Mouse (Mus musculus): ENCODE measurements at regions not wholly inside any gene's neighbourhood (a gene's known extent, or its start where the extent isn't known, plus 50 kb on each side); places are given as distances from the start of the nearest gene placed in this dataset.

GRCm38 (mm10) chr16:74873756-74874155, 462.1 kb upstream of the Robo2 start:
- H3K36me3 ChIP-seq (ENCODE audit: insufficient read depth, low read length) = no peaks in the 10 kb centered on the region
- H3K27ac ChIP-seq (ENCODE audit: low read depth, low read length) = no peak overlapping the region; the same call in 1 of the 2 replicates
- H3K4me3 ChIP-seq (ENCODE audit: low read depth, low read length) = no peak overlapping the region
- DNase-seq (ENCODE audit: low spot score) = no peak
- H3K4me2 ChIP-seq (ENCODE audit: low read depth, low read length, poor library complexity, severe bottlenecking) = no peak overlapping the region
- H3K9ac ChIP-seq (replicated peaks; ENCODE audit: low read length, poor library complexity, severe bottlenecking) = no peak overlapping the region
- H3K4me1 ChIP-seq (ENCODE audit: insufficient read depth, low read length) = peaks cover 2% of the 10 kb centered on the region; the same call in 1 of the 2 replicates
- TF ChIP-seq CTCF (IDR thresholded peaks at IDR 0.05) = no peak
- no peaks in the 10 kb centered on the region for H3K27me3 ChIP-seq (ENCODE audit: insufficient read depth, low read length)
- no peaks in the 10 kb centered on the region for H3K9me3 ChIP-seq (ENCODE audit: low read length)
- no peak for ATAC-seq (ENCODE audit: low FRiP score)

- WGBS = 19% methylated on average over 2 of the region's 2 CpGs
- TF ChIP-seq CTCF (IDR thresholded peaks at IDR 0.05) = peak; percentile 87
- no peak for ATAC-seq (ENCODE audit: low FRiP score)
Measured at GRCm38 (mm10) chr16:74857752-74858151, 446.1 kb upstream of the Robo2 start.

GRCm38 (mm10) chr16:74840006-74840405, 428.4 kb upstream of the Robo2 start:
- Histone ChIP-seq H3K4me3 (ENCODE audit: low read depth, low read length) (no peak overlapping the region), H3K4me2 (ENCODE audit: low read depth, low read length, poor library complexity, severe bottlenecking) (no peak overlapping the region), H3K27me3 (ENCODE audit: insufficient read depth, low read length) (no peaks in the 10 kb centered on the region), H3K4me1 (ENCODE audit: insufficient read depth, low read length) (no peaks in the 10 kb centered on the region), H3K9me3 (ENCODE audit: low read length) (no peaks in the 10 kb centered on the region), H3K36me3 (ENCODE audit: insufficient read depth, low read length) (no peaks in the 10 kb centered on the region), H3K9ac (replicated peaks; ENCODE audit: low read length, poor library complexity, severe bottlenecking) (no peak overlapping the region), H3K27ac (ENCODE audit: low read depth, low read length) (no peak overlapping the region)
- DNase-seq (ENCODE audit: low spot score) = peak; percentile 45
- no peak for ATAC-seq (ENCODE audit: low FRiP score)
- peak; percentile 63 for TF ChIP-seq CTCF (IDR thresholded peaks at IDR 0.05)
- 94% methylated on average over 2 of the region's 2 CpGs for WGBS

More at GRCm38 (mm10) chr16:74857752-74858151, 446.1 kb upstream of the Robo2 start:
- Histone ChIP-seq H3K4me3 (ENCODE audit: low read depth, low read length) (no peak overlapping the region), H3K27ac (ENCODE audit: low read depth, low read length) (no peak overlapping the region), H3K36me3 (ENCODE audit: insufficient read depth, low read length) (no peaks in the 10 kb centered on the region), H3K27me3 (ENCODE audit: insufficient read depth, low read length) (no peaks in the 10 kb centered on the region), H3K9ac (replicated peaks; ENCODE audit: low read length, poor library complexity, severe bottlenecking) (no peak overlapping the region), H3K4me1 (ENCODE audit: insufficient read depth, low read length) (no peaks in the 10 kb centered on the region), H3K9me3 (ENCODE audit: low read length) (no peaks in the 10 kb centered on the region), H3K4me2 (ENCODE audit: low read depth, low read length, poor library complexity, severe bottlenecking) (no peak overlapping the region)
- DNase-seq (ENCODE audit: low spot score) = peak; percentile 53

- 61% methylated on average over 3 of the region's 3 CpGs for WGBS
- peak; percentile 33 for DNase-seq (ENCODE audit: low spot score)
- no peaks in the 10 kb centered on the region for H3K9me3 ChIP-seq (ENCODE audit: low read length)
Measured at GRCm38 (mm10) chr16:74814386-74814785, 402.8 kb upstream of the Robo2 start.

DNA sequence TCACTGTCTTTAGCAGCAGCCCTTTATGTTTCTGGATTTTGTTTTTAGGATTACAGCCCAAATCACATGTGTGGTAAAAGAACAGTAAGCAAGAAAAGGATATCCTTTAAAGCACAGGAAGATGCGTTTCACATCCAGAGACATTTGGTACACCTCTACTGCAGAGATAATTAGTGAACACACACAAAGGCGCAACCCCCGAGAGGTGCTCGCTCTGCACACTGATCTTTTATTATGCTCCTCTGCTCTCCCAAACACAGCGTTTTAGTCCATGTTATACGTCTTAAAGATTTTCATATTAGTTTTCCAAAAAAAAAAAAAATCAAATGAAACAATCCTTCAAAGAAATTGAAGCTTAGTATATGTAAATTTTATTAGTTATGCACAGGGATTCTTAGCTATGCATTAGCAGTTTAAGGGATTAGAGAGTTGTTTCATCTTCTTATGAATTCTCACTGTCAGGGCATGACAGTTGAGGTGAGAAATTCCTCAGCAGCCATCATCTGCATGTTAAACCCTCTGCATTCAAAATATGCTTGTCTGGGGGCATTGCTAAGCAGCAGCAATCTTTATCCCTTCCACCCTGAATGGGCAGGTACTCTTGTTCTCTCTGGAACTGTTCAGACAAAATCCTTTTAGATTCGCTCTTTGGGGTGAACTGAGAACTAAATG, 397.7 kb upstream of the Robo2 start:
- Histone ChIP-seq H3K27me3 (ENCODE audit: insufficient read depth, low read length) (no peaks in the 10 kb centered on the region), H3K4me1 (ENCODE audit: insufficient read depth, low read length) (no peaks in the 10 kb centered on the region), H3K36me3 (ENCODE audit: insufficient read depth, low read length) (no peaks in the 10 kb centered on the region), H3K4me2 (ENCODE audit: low read depth, low read length, poor library complexity, severe bottlenecking) (no peak overlapping the region), H3K4me3 (ENCODE audit: low read depth, low read length) (no peak overlapping the region), H3K27ac (ENCODE audit: low read depth, low read length) (peak overlapping the region; percentile 38; the same call in 1 of the 2 replicates), H3K9ac (replicated peaks; ENCODE audit: low read length, poor library complexity, severe bottlenecking) (no peak overlapping the region), H3K9me3 (ENCODE audit: low read length) (no peaks in the 10 kb centered on the region)
- DNase-seq (ENCODE audit: low spot score) (no peak), ATAC-seq (ENCODE audit: low FRiP score) (no peak)
- WGBS = 24% methylated on average over 7 of the region's 7 CpGs
- no peak for TF ChIP-seq CTCF (IDR thresholded peaks at IDR 0.05)

More at GRCm38 (mm10) chr16:74814386-74814785, 402.8 kb upstream of the Robo2 start:
- no peak overlapping the region for H3K4me2 ChIP-seq (ENCODE audit: low read depth, low read length, poor library complexity, severe bottlenecking)
- H3K9ac ChIP-seq (replicated peaks; ENCODE audit: low read length, poor library complexity, severe bottlenecking) = no peak overlapping the region
- no peaks in the 10 kb centered on the region for H3K4me1 ChIP-seq (ENCODE audit: insufficient read depth, low read length)
- H3K27ac ChIP-seq (ENCODE audit: low read depth, low read length) = no peak overlapping the region
- no peak overlapping the region for H3K4me3 ChIP-seq (ENCODE audit: low read depth, low read length)
- H3K27me3 ChIP-seq (ENCODE audit: insufficient read depth, low read length) = no peaks in the 10 kb centered on the region
- no peak for ATAC-seq (ENCODE audit: low FRiP score)
- no peak for TF ChIP-seq CTCF (IDR thresholded peaks at IDR 0.05)
- H3K36me3 ChIP-seq (ENCODE audit: insufficient read depth, low read length) = no peaks in the 10 kb centered on the region

- peak; percentile 40 for DNase-seq (ENCODE audit: low spot score)
- 0 out of 2 replicates have a peak, but pooled peaks have one; percentile 23 for ATAC-seq (ENCODE audit: low FRiP score)
- WGBS = 43% methylated on average over 2 of the region's 2 CpGs
Measured at GRCm38 (mm10) chr16:74806775-74807174, 395.1 kb upstream of the Robo2 start.

More at GRCm38 (mm10) chr16:74806775-74807174, 395.1 kb upstream of the Robo2 start:
- Histone ChIP-seq H3K9me3 (ENCODE audit: low read length) (no peaks in the 10 kb centered on the region), H3K9ac (replicated peaks; ENCODE audit: low read length, poor library complexity, severe bottlenecking) (no peak overlapping the region), H3K4me3 (ENCODE audit: low read depth, low read length) (no peak overlapping the region), H3K27me3 (ENCODE audit: insufficient read depth, low read length) (no peaks in the 10 kb centered on the region), H3K27ac (ENCODE audit: low read depth, low read length) (no peak overlapping the region), H3K4me1 (ENCODE audit: insufficient read depth, low read length) (no peaks in the 10 kb centered on the region), H3K36me3 (ENCODE audit: insufficient read depth, low read length) (no peaks in the 10 kb centered on the region), H3K4me2 (ENCODE audit: low read depth, low read length, poor library complexity, severe bottlenecking) (no peak overlapping the region)
- no peak for TF ChIP-seq CTCF (IDR thresholded peaks at IDR 0.05)

Data from midbrain, postnatal 0 days (tissue).